Mouse (Mus musculus) forebrain, embryonic 14.5 days (tissue): ENCODE measurements around the gene Acap3. TPM values are rescaled to one million over a fixed set of nuclear protein-coding genes. Genes with fewer than 3 reads are reported as not detected.

Source experiments
- ATAC-seq: fragments of 200-750 bp; cut with Nextera tagmentation; 2 replicates; pipeline ENCODE4 v1.8.0; 2017; ENCODE audit warnings: mild to moderate bottlenecking, moderate library complexity
- DNase-seq: peaks from one replicate; pipeline ENCODE4 v3.0.0-alpha.2; 2015; ENCODE audit warnings: low spot score
- H3K27ac ChIP-seq: fragments of 300-500 bp; sonication (generic); 2 replicates; pipeline ENCODE4 v1.5.1; 2014; ENCODE audit warnings: low read depth, mild to moderate bottlenecking, control low read depth, low read length, moderate library complexity
- H3K27me3 ChIP-seq: fragments of 300-500 bp; sonication (generic); replicated peaks from 2 replicates; pipeline ENCODE4 v1.6.1; 2014; ENCODE audit warnings: low read length, control low read depth, mixed read lengths; ENCODE audit not compliant: control insufficient read depth, insufficient read depth
- H3K36me3 ChIP-seq: fragments of 300-500 bp; sonication (generic); 2 replicates; pipeline ENCODE4 v1.6.1; 2014; ENCODE audit warnings: low read length, control low read depth; ENCODE audit not compliant: control insufficient read depth, insufficient read depth
- H3K4me1 ChIP-seq: fragments of 300-500 bp; sonication (generic); 2 replicates; pipeline ENCODE4 v1.6.1; 2014; ENCODE audit warnings: antibody characterized with exemption, low read length, control low read depth; ENCODE audit not compliant: control insufficient read depth, insufficient read depth
- H3K4me2 ChIP-seq: fragments of 300-500 bp; sonication (generic); 2 replicates; pipeline ENCODE4 v1.6.1; 2014; ENCODE audit warnings: mild to moderate bottlenecking, control low read depth, low read length
- H3K4me3 ChIP-seq: fragments of 300-500 bp; sonication (generic); 2 replicates; pipeline ENCODE4 v1.5.1; 2014; ENCODE audit warnings: low read depth, low read length, control low read depth
- H3K9ac ChIP-seq: fragments of 300-500 bp; sonication (generic); 2 replicates; pipeline ENCODE4 v1.6.1; 2014; ENCODE audit warnings: mild to moderate bottlenecking, low read length, control low read depth, moderate library complexity
- H3K9me3 ChIP-seq: fragments of 300-500 bp; sonication (generic); replicated peaks from 2 replicates; pipeline ENCODE4 v1.6.1; 2016; ENCODE audit warnings: low read length, control low read depth, mixed read lengths; ENCODE audit not compliant: control insufficient read depth
- WGBS: fragments of 180-500 bp; shearing (Covaris S2); extraction: QIAGEN DNeasy Blood & Tissue Kit; methylation state at CpG from one replicate; pipeline ENCODE4 v1.1.7; 2014; 5-methylcytosine and 5-hydroxymethylcytosine counted together
- polyA plus RNA-seq: library from polyadenylated mRNA; unstranded; fragments of >200 nt; fragmentation: Nextera tagmentation; extraction: Ambion mirVana; gene quantifications from 2 replicates; pipeline ENCODE4 v1.2.1, GENCODE M21; 2014

Acap3 gene
- polyA plus RNA-seq, 1 experiment from 2014 or later: 60.5 TPM

- Histone ChIP-seq H3K9ac (no peak overlapping the region), H3K4me1 (peaks cover 19% of the 10 kb centered on the region), H3K27me3 (no peaks in the 10 kb centered on the region), H3K4me3 (no peak overlapping the region), H3K9me3 (no peaks in the 10 kb centered on the region), H3K27ac (no peak overlapping the region), H3K4me2 (no peak overlapping the region), H3K36me3 (peaks cover 39% of the 10 kb centered on the region)
- ATAC-seq (no peak), DNase-seq (no peak)
- WGBS: 57% methylated on average over 2 of the region's 2 CpGs
Observed at GRCm38 (mm10) chr4:155851951-155852411, 39.6 kb upstream of the Acap3 start.

- ATAC-seq: no peak
- WGBS: 89% methylated on average over 9 of the region's 9 CpGs
- H3K9me3 ChIP-seq: no peaks in the 10 kb centered on the region
- DNase-seq: no peak
- H3K4me2 ChIP-seq: no peak overlapping the region
- H3K27ac ChIP-seq: no peak overlapping the region
- H3K4me3 ChIP-seq: no peak overlapping the region
- H3K4me1 ChIP-seq: peaks cover 13% of the 10 kb centered on the region
- H3K36me3 ChIP-seq: peaks cover 54% of the 10 kb centered on the region
- no peak overlapping the region for H3K9ac ChIP-seq
- no peaks in the 10 kb centered on the region for H3K27me3 ChIP-seq
Observed at GRCm38 (mm10) chr4:155853421-155853820, 38.2 kb upstream of the Acap3 start.

GRCm38 (mm10) chr4:155854991-155855390 lies 36.6 kb upstream of the Acap3 start:
- Histone ChIP-seq H3K4me2 (no peak overlapping the region), H3K4me1 (no peaks in the 10 kb centered on the region; the same call in 1 of the 2 replicates), H3K4me3 (no peak overlapping the region), H3K27ac (no peak overlapping the region), H3K9me3 (no peaks in the 10 kb centered on the region), H3K27me3 (no peaks in the 10 kb centered on the region), H3K9ac (no peak overlapping the region), H3K36me3 (peaks cover 69% of the 10 kb centered on the region)
- DNase-seq (no peak), ATAC-seq (0 out of 2 replicates have a peak, but pooled peaks have one; percentile 35)
- 95% methylated on average over 12 of the region's 12 CpGs for WGBS

- Histone ChIP-seq H3K9me3 (no peaks in the 10 kb centered on the region), H3K4me1 (no peaks in the 10 kb centered on the region), H3K9ac (no peak overlapping the region), H3K36me3 (peaks cover 79% of the 10 kb centered on the region), H3K4me3 (no peak overlapping the region), H3K27ac (no peak overlapping the region), H3K4me2 (no peak overlapping the region), H3K27me3 (no peaks in the 10 kb centered on the region)
- ATAC-seq (no peak), DNase-seq (no peak)
- WGBS: 93% methylated on average over 12 of the region's 12 CpGs
Observed at GRCm38 (mm10) chr4:155856071-155856470, 35.6 kb upstream of the Acap3 start.

- H3K4me2 ChIP-seq: no peak overlapping the region
- no peaks in the 10 kb centered on the region for H3K9me3 ChIP-seq
- ATAC-seq: no peak
- no peaks in the 10 kb centered on the region for H3K27me3 ChIP-seq
- peaks cover 86% of the 10 kb centered on the region for H3K36me3 ChIP-seq
- no peak for DNase-seq
- H3K9ac ChIP-seq: no peak overlapping the region
- whole genome bisulfite sequencing: 80% methylated on average over 3 of the region's 3 CpGs
- no peak overlapping the region for H3K27ac ChIP-seq
- no peaks in the 10 kb centered on the region for H3K4me1 ChIP-seq
- H3K4me3 ChIP-seq: no peak overlapping the region
Observed at GRCm38 (mm10) chr4:155856881-155857280, 34.7 kb upstream of the Acap3 start.

- no peak overlapping the region for H3K27ac ChIP-seq
- no peak for DNase-seq
- H3K9me3 ChIP-seq: no peaks in the 10 kb centered on the region
- peaks cover 78% of the 10 kb centered on the region for H3K36me3 ChIP-seq
- H3K9ac ChIP-seq: no peak overlapping the region
- WGBS: 32% methylated on average over 13 of the region's 13 CpGs
- no peak for ATAC-seq
- H3K4me3 ChIP-seq: no peak overlapping the region
- no peaks in the 10 kb centered on the region for H3K4me1 ChIP-seq
- no peaks in the 10 kb centered on the region for H3K27me3 ChIP-seq
- no peak overlapping the region for H3K4me2 ChIP-seq
Observed at GRCm38 (mm10) chr4:155859318-155859717, 32.3 kb upstream of the Acap3 start.

- no peak overlapping the region for H3K9ac ChIP-seq
- DNase-seq: no peak
- H3K27ac ChIP-seq: no peak overlapping the region
- no peak overlapping the region for H3K4me2 ChIP-seq
- H3K36me3 ChIP-seq: peaks cover 78% of the 10 kb centered on the region
- no peak for ATAC-seq
- no peaks in the 10 kb centered on the region for H3K4me1 ChIP-seq
- no peaks in the 10 kb centered on the region for H3K27me3 ChIP-seq
- H3K9me3 ChIP-seq: no peaks in the 10 kb centered on the region
- H3K4me3 ChIP-seq: no peak overlapping the region
- 94% methylated on average over 7 of the region's 7 CpGs for WGBS
Observed at GRCm38 (mm10) chr4:155861787-155862186, 29.8 kb upstream of the Acap3 start.

- Histone ChIP-seq H3K9ac (no peak within 1 kb of the TSS), H3K4me1 (no peaks in the 10 kb centered on the region), H3K4me3 (no peak within 1 kb of the TSS), H3K4me2 (no peak within 1 kb of the TSS), H3K27me3 (no peaks in the 10 kb centered on the region), H3K36me3 (peaks cover 69% of the 10 kb centered on the region), H3K27ac (no peak within 1 kb of the TSS), H3K9me3 (no peaks in the 10 kb centered on the region)
- ATAC-seq: no peak
- no peak for DNase-seq
- 82% methylated on average over 5 of the region's 5 CpGs for WGBS
Observed at GRCm38 (mm10) chr4:155863001-155863400, 28.6 kb upstream of the Acap3 start, which contains the start of gene Tas1r3. Gene Tas1r3, minus strand, starts transcription at chr4:155863362.

GRCm38 (mm10) chr4:155868614-155869298 lies 22.9 kb upstream of the Acap3 start:
- ATAC-seq: no peak
- Histone ChIP-seq H3K9ac (peak overlapping the region; percentile 87), H3K4me2 (peak overlapping the region; percentile 98), H3K27ac (peak overlapping the region; percentile 27; the same call in 1 of the 2 replicates), H3K27me3 (no peaks in the 10 kb centered on the region), H3K9me3 (no peaks in the 10 kb centered on the region), H3K4me1 (peaks cover 12% of the 10 kb centered on the region), H3K4me3 (peak overlapping the region; percentile 72), H3K36me3 (peaks cover 51% of the 10 kb centered on the region)
- no peak for DNase-seq
- WGBS: 11% methylated on average over 22 of the region's 22 CpGs
